Comparison of ENCODE assay signal across 10 mouse cellular contexts in genomic region chr2:132741862-132742347, GRCm38 (mm10). TPM values are rescaled to one million over a fixed set of nuclear protein-coding genes. Genes with fewer than 3 reads are reported as not detected.
DNase-seq lines count a peak whose midpoint lies in the region; ATAC-seq lines count a peak whose summit lies in the region.
"Had no signal": no experiment of that assay in that cellular context is flagged by ENCODE, and none has a peak within 500 bp of the region (broad histone marks: within the 10 kb centered on the region; RNA-seq: fewer than 3 reads in every experiment).

No protein-coding gene starts in this region.

- H3K9me3 ChIP-seq in forebrain, embryonic 16.5 days (ENCODE audit: control insufficient read depth, low read length), result no peaks in the 10 kb centered on the region
- H3K9me3 ChIP-seq: hindbrain, embryonic 15.5 days had no signal

- H3K4me1 ChIP-seq in forebrain, embryonic 16.5 days (replicated peaks; ENCODE audit: control insufficient read depth, insufficient read depth, low read length), result no peaks in the 10 kb centered on the region
- H3K4me1 ChIP-seq: hindbrain, embryonic 15.5 days had no signal

- H3K27ac ChIP-seq in forebrain, embryonic 16.5 days (ENCODE audit: low read length), result no peak overlapping the region
- H3K27ac ChIP-seq: hindbrain, embryonic 15.5 days; macrophage had no signal

- H3K36me3 ChIP-seq in forebrain, embryonic 16.5 days (ENCODE audit: control insufficient read depth, insufficient read depth), result no peaks in the 10 kb centered on the region
- H3K36me3 ChIP-seq: hindbrain, embryonic 15.5 days had no signal

- no peak overlapping the region for H3K9ac ChIP-seq in forebrain, embryonic 16.5 days (replicated peaks; ENCODE audit: low read depth, low read length)
- H3K9ac ChIP-seq: hindbrain, embryonic 15.5 days had no signal

- peak; percentile 66 for DNase-seq in left cerebral cortex, adult 11 months (ENCODE audit: low spot score)
- DNase-seq in left cerebral cortex, postnatal 4 days, result no peak
- peak; percentile 37 to 45 for DNase-seq in kidney, postnatal 36 days
- DNase-seq in right cerebral cortex, adult 2 months (ENCODE audit: low spot score in 2 of 2), result peak; percentile 79
- no peak for DNase-seq in urinary bladder, adult 2 months (ENCODE audit: low spot score)

- ATAC-seq in forebrain, embryonic 16.5 days, result peak; percentile 36; the same call in 1 of the 2 replicates
- no peak for ATAC-seq in monocyte, adult 5-6 weeks (replicated peaks; ENCODE audit: insufficient number of reproducible peaks, low FRiP score, low TSS enrichment, poor library complexity, severe bottlenecking)
- no peak for ATAC-seq in activated CD4-positive, CD25-positive, alpha-beta regulatory T cell, adult 4 months

- H3K4me3 ChIP-seq in forebrain, embryonic 16.5 days (replicated peaks; ENCODE audit: low read length), result no peak overlapping the region
- H3K4me3 ChIP-seq: hindbrain, embryonic 15.5 days had no signal

- no peak overlapping the region for H3K4me2 ChIP-seq in forebrain, embryonic 16.5 days (ENCODE audit: low read length)
- H3K4me2 ChIP-seq: hindbrain, embryonic 15.5 days had no signal

- no peaks in the 10 kb centered on the region for H3K27me3 ChIP-seq in forebrain, embryonic 16.5 days (replicated peaks; ENCODE audit: control insufficient read depth, insufficient read depth, low read length)
- H3K27me3 ChIP-seq: hindbrain, embryonic 15.5 days had no signal

- intact Hi-C loops in left cerebral cortex, postnatal 4 days (cut with DNase I), result no loop called here

- WGBS in forebrain, embryonic 16.5 days, result 42% methylated on average over 8 of the region's 8 CpGs

RNA-seq across cellular contexts. Expression of gene Chgb, which starts 39.2 kb away (rescaled TPM):
- total RNA-seq in left cerebral cortex, postnatal 4 days (2021), result 10 to 100 TPM; 91.1 to 91.7 TPM
- polyA plus RNA-seq in forebrain, embryonic 16.5 days (2015; fragmentation: Nextera tagmentation; extraction: Ambion mirVana), result 40.6 and 48.8 TPM in 2 replicates
- 0.19 and 0.27 TPM in 2 replicates for polyA plus RNA-seq in urinary bladder, adult 2 months (2012; rRNA removed)
- not detected in 3 replicates for total RNA-seq in monocyte, adult 5-6 weeks (2017)
- polyA plus RNA-seq in activated CD4-positive, CD25-positive, alpha-beta regulatory T cell, adult 4 months (2017; shearing (Covaris generic)), result under 1 TPM in 1 of 2 experiments, not detected in 1; 0.16 TPM

RNA-seq across cellular contexts. Expression of gene Shld1, which starts 55.2 kb away (rescaled TPM):
- 1 to 10 TPM; 8.1 to 9.8 TPM for total RNA-seq in left cerebral cortex, postnatal 4 days (2021)
- 21.6 and 22.0 TPM in 2 replicates for polyA plus RNA-seq in forebrain, embryonic 16.5 days (2015; fragmentation: Nextera tagmentation; extraction: Ambion mirVana)
- 14.2 and 14.4 TPM in 2 replicates for polyA plus RNA-seq in urinary bladder, adult 2 months (2012; rRNA removed)
- 15.0 to 21.8 TPM (median 15.4 TPM) in 3 replicates for total RNA-seq in monocyte, adult 5-6 weeks (2017)
- polyA plus RNA-seq in activated CD4-positive, CD25-positive, alpha-beta regulatory T cell, adult 4 months (2017; shearing (Covaris generic)), result 10 to 100 TPM; 27.2 to 28.1 TPM

Comparison
In these comparisons a context has a peak if more than half of its experiments do, and no peak if none do; other contexts are left out.
1. DNase-seq: peak in left cerebral cortex, adult 11 months (single experiment), kidney, postnatal 36 days (2 of 2) and right cerebral cortex, adult 2 months (2 of 2); none in left cerebral cortex, postnatal 4 days (single experiment) and urinary bladder, adult 2 months (single experiment).
2. RNA of gene Chgb, which starts 39.2 kb away (polyA plus RNA-seq): 40.6 to 48.8 TPM in forebrain, embryonic 16.5 days; 0.19 to 0.27 TPM in urinary bladder, adult 2 months and 0.16 TPM in activated CD4-positive, CD25-positive, alpha-beta regulatory T cell, adult 4 months; every median in the first group is over 10 times any median in the second.